Mouse (Mus musculus) CH12.LX (cell line): ENCODE measurements around the gene Flt3l. TPM values are rescaled to one million over a fixed set of nuclear protein-coding genes. Genes with fewer than 3 reads are reported as not detected.
A peak's percentile ranks its signal among the peaks of the same experiment; 100 is the strongest.

Experiments used
- DNase-seq: peaks from one replicate; pipeline ENCODE4 v3.0.0-alpha.2; 2013; ENCODE audit errors: extremely low read depth
- H3K27ac ChIP-seq: 2 replicates; pipeline ENCODE4 v1.5.1; 2012; ENCODE audit warnings: low read depth, mild to moderate bottlenecking, control low read depth, moderate library complexity; ENCODE audit not compliant: insufficient read depth
- H3K27me3 ChIP-seq: replicated peaks from 2 replicates; pipeline ENCODE3; 2012; ENCODE audit warnings: inconsistent platforms
- H3K36me3 ChIP-seq, 2 experiments: replicated peaks in 1 of 2; 2 replicates each; pipeline versions ENCODE3 to v1.6.1; 2012; ENCODE audit warnings: inconsistent platforms in 1 of 2, low read length in 1 of 2, mild to moderate bottlenecking in 1 of 2, mixed read lengths in 1 of 2, moderate library complexity in 1 of 2; ENCODE audit not compliant: control insufficient read depth in 1 of 2, insufficient read depth in 1 of 2
- H3K4me1 ChIP-seq, 2 experiments: 2 replicates each; pipeline ENCODE4 v1.6.1; 2012; ENCODE audit warnings: inconsistent platforms in 1 of 2, moderate library complexity in 1 of 2; ENCODE audit not compliant: insufficient read depth in 2 of 2, control insufficient read depth in 1 of 2
- H3K4me2 ChIP-seq: 2 replicates; pipeline ENCODE4 v1.6.1; 2012; ENCODE audit warnings: low read depth, mild to moderate bottlenecking, control low read depth; ENCODE audit not compliant: poor library complexity, insufficient read depth, severe bottlenecking
- H3K4me3 ChIP-seq, 3 experiments: fragments of 150-350 bp in 1 of 3; sonication (generic) in 1 of 3; replicated peaks in 1 of 3; 2 replicates each; pipeline versions ENCODE3 to v1.5.1; 2011 to 2012; ENCODE audit warnings: low read depth in 2 of 3, low read length in 2 of 3, mild to moderate bottlenecking in 2 of 3, moderate library complexity in 2 of 3, control low read depth in 1 of 3, improper control_type of control experiment in 1 of 3, inconsistent platforms in 1 of 3, mixed read lengths in 1 of 3; ENCODE audit not compliant: poor library complexity in 1 of 3
- H3K79me2 ChIP-seq: replicated peaks from 2 replicates; pipeline ENCODE4 v1.6.1; 2012; ENCODE audit warnings: mild to moderate bottlenecking, moderate library complexity; ENCODE audit not compliant: control insufficient read depth, poor library complexity, insufficient read depth, severe bottlenecking; ENCODE audit errors: extremely low read depth
- H3K9ac ChIP-seq: 2 replicates; pipeline ENCODE4 v1.6.1; 2012; ENCODE audit warnings: low read depth, mild to moderate bottlenecking, control low read depth, moderate library complexity; ENCODE audit not compliant: insufficient read depth
- H3K9me3 ChIP-seq: replicated peaks from 2 replicates; pipeline ENCODE3; 2012; ENCODE audit warnings: low read length, inconsistent platforms, mixed read lengths
- BHLHE40 ChIP-seq: IDR thresholded peaks from 2 replicates; pipeline ENCODE4 v1.6.1; 2011; ENCODE audit warnings: mild to moderate bottlenecking, low read depth, low read length, improper control_type of control experiment
- CHD1 ChIP-seq: IDR thresholded peaks from 2 replicates; pipeline ENCODE4 v1.6.1; 2012; ENCODE audit warnings: low read depth, low read length, improper control_type of control experiment, inconsistent platforms
- E2F4 ChIP-seq: IDR thresholded peaks from 2 replicates; pipeline ENCODE4 v1.6.1; 2011; ENCODE audit warnings: low read depth, low read length, improper control_type of control experiment; ENCODE audit not compliant: insufficient replicate concordance
- HCFC1 ChIP-seq: IDR thresholded peaks from 2 replicates; pipeline ENCODE4 v1.6.1; 2012; ENCODE audit warnings: low read depth, mild to moderate bottlenecking, inconsistent platforms, low read length, improper control_type of control experiment
- KAT2A ChIP-seq: IDR thresholded peaks from 2 replicates; pipeline ENCODE4 v1.6.1; 2012; ENCODE audit warnings: low read length, improper control_type of control experiment, inconsistent platforms; ENCODE audit not compliant: insufficient replicate concordance
- MAX ChIP-seq: IDR thresholded peaks from 2 replicates; pipeline ENCODE4 v1.6.1; 2011; ENCODE audit warnings: low read length, improper control_type of control experiment
- MAZ ChIP-seq: IDR thresholded peaks from 2 replicates; pipeline ENCODE4 v1.6.1; 2012; ENCODE audit warnings: low read depth, mild to moderate bottlenecking, inconsistent platforms, low read length, improper control_type of control experiment, moderate library complexity
- MEF2A ChIP-seq: IDR thresholded peaks from 2 replicates; pipeline ENCODE4 v1.6.1; 2014; ENCODE audit warnings: low read depth, mild to moderate bottlenecking, inconsistent platforms, low read length, improper control_type of control experiment, borderline replicate concordance
- MXI1 ChIP-seq: IDR thresholded peaks from 2 replicates; pipeline ENCODE4 v1.6.1; 2011; ENCODE audit warnings: mild to moderate bottlenecking, low read depth, low read length, improper control_type of control experiment
- MYC ChIP-seq: IDR thresholded peaks from 2 replicates; pipeline ENCODE4 v1.6.1; 2011; ENCODE audit warnings: low read depth, mild to moderate bottlenecking, improper control_type of control experiment, low read length
- POLR2A ChIP-seq: IDR thresholded peaks from 2 replicates; pipeline ENCODE4 v1.6.1; 2011; ENCODE audit warnings: low read depth, mild to moderate bottlenecking, improper control_type of control experiment, low read length
- POLR2AphosphoS2 ChIP-seq: IDR thresholded peaks from 2 replicates; pipeline ENCODE4 v1.6.1; 2011; ENCODE audit warnings: low read depth, low read length, improper control_type of control experiment
- RAD21 ChIP-seq: IDR thresholded peaks from 2 replicates; pipeline ENCODE4 v1.6.1; 2011; ENCODE audit warnings: low read depth, mild to moderate bottlenecking, low read length, improper control_type of control experiment, moderate library complexity
- RCOR1 ChIP-seq: conservative IDR thresholded peaks from 2 replicates; pipeline ENCODE4 v1.6.1; 2012; ENCODE audit warnings: low read depth, mild to moderate bottlenecking, inconsistent platforms, low read length, improper control_type of control experiment
- SIN3A ChIP-seq: IDR thresholded peaks from 2 replicates; pipeline ENCODE4 v1.6.1; 2012; ENCODE audit warnings: low read length, improper control_type of control experiment, inconsistent platforms
- TCF12 ChIP-seq: IDR thresholded peaks from 2 replicates; pipeline ENCODE4 v1.6.1; 2014; ENCODE audit warnings: low read depth, mild to moderate bottlenecking, inconsistent platforms, low read length, improper control_type of control experiment
- USF2 ChIP-seq: conservative IDR thresholded peaks from 2 replicates; pipeline ENCODE4 v1.6.1; 2011; ENCODE audit warnings: low read depth, low read length, improper control_type of control experiment
- ZC3H11A ChIP-seq: IDR thresholded peaks from 2 replicates; pipeline ENCODE4 v1.6.1; 2012; ENCODE audit warnings: low read depth, mild to moderate bottlenecking, inconsistent platforms, low read length, improper control_type of control experiment
- ZNF384 ChIP-seq: IDR thresholded peaks from 2 replicates; pipeline ENCODE4 v1.6.1; 2012; ENCODE audit warnings: low read depth, low read length, improper control_type of control experiment, inconsistent platforms
- dilution Hi-C: fragments of 300-500 bp; cut with MboI; formaldehyde crosslinking; loops from 2 replicates; pipeline ENCODE4 v1.14.3; 2020; ENCODE audit warnings: low sequenced_read_pairs; ENCODE audit not compliant: extremely low pct_unique_long_range_greater_than_20kb, extremely low pct_ligation_motif_present
- in situ Hi-C: fragments of 300-500 bp; cut with MboI; formaldehyde crosslinking; loops from 3 replicates; pipeline ENCODE4 v1.14.3; 2019; ENCODE audit warnings: low sequenced_read_pairs, low pct_ligation_motif_present, low pct_unique_long_range_greater_than_20kb, mixed read lengths
- polyA plus RNA-seq: library from polyadenylated mRNA; unstranded; fragments of >175 nt; gene quantifications from 2 replicates; pipeline ENCODE4 v1.2.1, GENCODE M21; 2012; ENCODE audit warnings: low read depth; ENCODE audit not compliant: insufficient read length
- total RNA-seq, 2 experiments: library from RNA; depleted of rRNA; stranded (reverse); fragments of 300-350 nt in 1 of 2; fragments of >200 nt in 1 of 2; gene quantifications; 2 replicates each; pipeline ENCODE4 v1.2.3; 2012 to 2014

Flt3l gene
- total and polyA plus RNA-seq, 3 experiments, result 4.6 to 14.9 (median 4.9) TPM

DNA sequence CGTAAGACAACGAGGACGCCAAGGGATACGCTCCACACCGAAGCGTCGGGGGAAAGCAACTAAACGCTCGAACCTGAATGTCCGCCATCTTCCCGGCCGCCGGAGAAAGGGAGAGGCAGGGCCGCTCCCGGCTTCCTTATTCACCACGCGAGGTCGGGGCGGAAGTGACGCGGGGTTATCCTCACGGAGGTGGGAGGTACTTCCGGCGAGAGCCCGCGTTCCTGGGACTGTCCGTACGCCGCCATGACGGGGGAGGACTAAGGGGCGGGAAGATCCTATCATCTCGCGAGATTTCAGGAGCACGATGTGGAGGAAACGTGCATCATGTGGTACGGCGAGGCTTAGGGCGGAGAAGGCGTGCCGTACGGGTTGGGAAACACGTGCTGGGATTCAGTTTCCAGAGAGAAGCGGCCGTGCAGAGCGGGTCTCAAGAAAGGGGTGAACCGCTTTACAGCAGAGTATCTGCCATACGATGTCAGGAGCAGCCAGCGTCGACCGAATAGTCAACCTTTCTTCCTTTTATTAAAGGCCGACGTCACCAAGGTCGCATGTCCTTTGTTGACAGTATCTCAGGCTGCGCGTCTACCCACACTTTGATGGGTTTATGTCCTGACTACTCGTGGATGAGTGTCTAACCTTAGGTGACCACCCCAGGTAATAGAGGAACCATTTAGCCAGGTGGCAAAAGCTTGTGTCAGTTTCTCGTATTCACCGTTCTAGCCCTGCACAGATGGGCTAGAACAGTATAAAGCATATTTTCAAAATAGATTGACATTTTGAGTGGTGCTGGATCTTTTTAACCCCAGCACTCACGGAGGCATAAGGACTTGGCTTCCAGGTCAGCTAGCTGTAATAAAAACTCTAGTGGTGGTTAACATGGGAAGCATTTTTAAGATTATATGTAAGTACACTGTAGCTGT lies 11.7 kb downstream of the Flt3l start, which contains the start of gene Rps11 (continued):
- TF ChIP-seq BHLHE40 (peak; percentile 97), RCOR1 (0 out of 2 replicates have a peak, but pooled peaks have one; percentile 53), E2F4 (peak; percentile 91; the same call in 1 of the 2 replicates), TCF12 (peak; percentile 89), MAZ (no peak), KAT2A (peak; percentile 82), MAX (peak; percentile 99), ZNF384 (no peak), RAD21 (no peak), MEF2A (no peak; the same call in 1 of the 2 replicates), POLR2A (peak; percentile 86)

DNA sequence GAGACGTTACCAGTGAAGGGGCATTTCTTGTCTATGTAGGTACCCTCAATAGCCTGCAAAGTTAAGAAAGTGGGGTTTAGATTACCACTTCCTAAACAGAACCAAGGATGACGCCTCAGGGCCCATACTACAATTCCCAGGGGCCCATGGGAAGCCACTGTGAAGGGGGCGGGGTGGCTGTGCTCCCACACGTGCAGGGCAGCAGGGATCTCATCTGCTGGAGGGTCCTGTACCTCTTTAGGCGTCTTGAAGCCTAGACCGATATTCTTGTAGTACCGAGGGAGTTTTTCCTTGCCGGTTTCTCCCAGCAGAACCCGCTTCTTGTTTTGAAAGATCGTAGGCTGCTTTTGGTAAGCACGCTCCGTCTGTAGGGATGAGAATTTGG lies 13.1 kb downstream of the Flt3l start:
- dilution Hi-C loops (no loop called here), in situ Hi-C loops (no loop called here)
- Histone ChIP-seq H3K9me3 (no peaks in the 10 kb centered on the region), H3K4me1 (peaks cover 10 to 47% of the 10 kb centered on the region in 2 experiments), H3K27me3 (no peaks in the 10 kb centered on the region), H3K4me2 (peak overlapping the region; percentile 41), H3K79me2 (peaks cover 40% of the 10 kb centered on the region), H3K27ac (peak overlapping the region; percentile 65; the same call in 1 of the 2 replicates), H3K4me3 (peak overlapping the region; percentile 73 to 92 (median 84)), H3K9ac (peak overlapping the region; percentile 96), H3K36me3 (peaks cover 59 to 79% of the 10 kb centered on the region in 2 experiments)
- DNase-seq, result peak; percentile 73
- peak; percentile 43; the same call in 1 of the 2 replicates for TF ChIP-seq POLR2A
- TF ChIP-seq POLR2AphosphoS2, result no peak
- peak; percentile 88 for TF ChIP-seq MXI1
- TF ChIP-seq HCFC1, result peak; percentile 66
- TF ChIP-seq MYC, result 0 out of 2 replicates have a peak, but pooled peaks have one; percentile 32
- no peak for TF ChIP-seq ZC3H11A
- TF ChIP-seq CHD1, result 0 out of 2 replicates have a peak, but pooled peaks have one; percentile 7
- peak; percentile 29 for TF ChIP-seq MAX
- TF ChIP-seq BHLHE40, result peak; percentile 81
- 0 out of 2 replicates have a peak, but pooled peaks have one; percentile 33 for TF ChIP-seq KAT2A
- 0 out of 2 replicates have a peak, but pooled peaks have one; percentile 43 for TF ChIP-seq SIN3A
- no peak for TF ChIP-seq USF2
